In genomic region chr5:28093874-28094273, GRCm38 (mm10) we compare ENCODE assay signal across 8 mouse cellular contexts. TPM values are rescaled to one million over a fixed set of nuclear protein-coding genes. Genes with fewer than 3 reads are reported as not detected.
A peak's percentile ranks its signal among the peaks of the same experiment; 100 is the strongest.
DNase-seq lines count a peak whose midpoint lies in the region; ATAC-seq and TF ChIP-seq lines count a peak whose summit lies in the region.

No protein-coding gene starts in this region.

- no peak overlapping the region for H3K27ac ChIP-seq in embryonic facial prominence, embryonic 10.5 days (replicated peaks)
- no peak overlapping the region for H3K27ac ChIP-seq in heart, embryonic 10.5 days
- no peak overlapping the region for H3K27ac ChIP-seq in kidney, postnatal 0 days
- no peak overlapping the region for H3K27ac ChIP-seq in liver, embryonic 13.5 days
- H3K27ac ChIP-seq in neural tube, embryonic 12.5 days = no peak overlapping the region
- H3K27ac ChIP-seq in stomach, embryonic 16.5 days (ENCODE audit: low read length) = no peak overlapping the region

- TF ChIP-seq CTCF in kidney, postnatal 0 days (IDR thresholded peaks at IDR 0.05; ENCODE audit: low read depth) = peak; percentile 91

- no peaks in the 10 kb centered on the region for H3K9me3 ChIP-seq in embryonic facial prominence, embryonic 10.5 days
- H3K9me3 ChIP-seq in heart, embryonic 10.5 days = no peaks in the 10 kb centered on the region
- H3K9me3 ChIP-seq in kidney, postnatal 0 days (replicated peaks; ENCODE audit: low read length) = no peaks in the 10 kb centered on the region
- no peaks in the 10 kb centered on the region for H3K9me3 ChIP-seq in liver, embryonic 13.5 days (replicated peaks)
- no peaks in the 10 kb centered on the region for H3K9me3 ChIP-seq in neural tube, embryonic 12.5 days
- no peaks in the 10 kb centered on the region for H3K9me3 ChIP-seq in stomach, embryonic 16.5 days (replicated peaks; ENCODE audit: control insufficient read depth, low read length)

- H3K27me3 ChIP-seq in embryonic facial prominence, embryonic 10.5 days (replicated peaks; ENCODE audit: low read depth, poor library complexity, severe bottlenecking) = no peaks in the 10 kb centered on the region
- peaks cover 10% of the 10 kb centered on the region; the same call in 1 of the 2 replicates for H3K27me3 ChIP-seq in heart, embryonic 10.5 days (ENCODE audit: insufficient read depth, poor library complexity, severe bottlenecking)
- H3K27me3 ChIP-seq in kidney, postnatal 0 days (ENCODE audit: insufficient read depth, low read length) = no peaks in the 10 kb centered on the region
- no peaks in the 10 kb centered on the region for H3K27me3 ChIP-seq in liver, embryonic 13.5 days
- no peaks in the 10 kb centered on the region for H3K27me3 ChIP-seq in neural tube, embryonic 12.5 days (replicated peaks)
- no peaks in the 10 kb centered on the region for H3K27me3 ChIP-seq in stomach, embryonic 16.5 days (ENCODE audit: control insufficient read depth, insufficient read depth, low read length)

- DNase-seq in 3T3-L1 (ENCODE audit: low read depth, low spot score) = peak; percentile 82
- peak; percentile 44 for DNase-seq in adrenal gland, adult 8-10 months
- peak; percentile 86 for DNase-seq in embryonic facial prominence, embryonic 10.5 days (ENCODE audit: low spot score)
- DNase-seq in heart, embryonic 10.5 days (ENCODE audit: low spot score) = peak; percentile 83
- DNase-seq in kidney, postnatal 0 days (ENCODE audit: low spot score) = peak; percentile 79
- DNase-seq in liver, embryonic 13.5 days = peak; percentile 49

- no peak overlapping the region for H3K4me3 ChIP-seq in embryonic facial prominence, embryonic 10.5 days
- no peak overlapping the region for H3K4me3 ChIP-seq in heart, embryonic 10.5 days
- H3K4me3 ChIP-seq in kidney, postnatal 0 days (replicated peaks; ENCODE audit: low read depth, low read length) = no peak overlapping the region
- H3K4me3 ChIP-seq in liver, embryonic 13.5 days (replicated peaks) = no peak overlapping the region
- no peak overlapping the region for H3K4me3 ChIP-seq in neural tube, embryonic 12.5 days
- H3K4me3 ChIP-seq in stomach, embryonic 16.5 days (replicated peaks; ENCODE audit: low read length) = no peak overlapping the region

- 24% methylated on average over 4 of the region's 4 CpGs for WGBS in embryonic facial prominence, embryonic 10.5 days
- 21% methylated on average over 4 of the region's 4 CpGs for WGBS in heart, embryonic 10.5 days
- WGBS in kidney, postnatal 0 days = 20% methylated on average over 4 of the region's 4 CpGs
- 21% methylated on average over 4 of the region's 4 CpGs for WGBS in liver, embryonic 13.5 days (ENCODE audit: insufficient replicate concordance)
- WGBS in neural tube, embryonic 12.5 days = 16% methylated on average over 4 of the region's 4 CpGs
- 17% methylated on average over 4 of the region's 4 CpGs for WGBS in stomach, embryonic 16.5 days

- H3K4me1 ChIP-seq in embryonic facial prominence, embryonic 10.5 days = no peaks in the 10 kb centered on the region
- no peaks in the 10 kb centered on the region for H3K4me1 ChIP-seq in heart, embryonic 10.5 days
- no peaks in the 10 kb centered on the region for H3K4me1 ChIP-seq in kidney, postnatal 0 days (replicated peaks; ENCODE audit: insufficient read depth, low read length)
- H3K4me1 ChIP-seq in liver, embryonic 13.5 days (replicated peaks) = no peaks in the 10 kb centered on the region
- H3K4me1 ChIP-seq in neural tube, embryonic 12.5 days = no peaks in the 10 kb centered on the region
- no peaks in the 10 kb centered on the region for H3K4me1 ChIP-seq in stomach, embryonic 16.5 days (ENCODE audit: control insufficient read depth, insufficient read depth, low read length)

- H3K4me2 ChIP-seq in kidney, postnatal 0 days (ENCODE audit: low read length) = no peak overlapping the region
- H3K4me2 ChIP-seq in liver, embryonic 13.5 days = no peak overlapping the region
- no peak overlapping the region for H3K4me2 ChIP-seq in neural tube, embryonic 12.5 days (replicated peaks)
- no peak overlapping the region for H3K4me2 ChIP-seq in stomach, embryonic 16.5 days (ENCODE audit: low read depth, low read length)

- H3K36me3 ChIP-seq in embryonic facial prominence, embryonic 10.5 days (replicated peaks) = no peaks in the 10 kb centered on the region
- H3K36me3 ChIP-seq in heart, embryonic 10.5 days = no peaks in the 10 kb centered on the region
- H3K36me3 ChIP-seq in kidney, postnatal 0 days (ENCODE audit: insufficient read depth, low read length) = no peaks in the 10 kb centered on the region
- no peaks in the 10 kb centered on the region for H3K36me3 ChIP-seq in liver, embryonic 13.5 days
- H3K36me3 ChIP-seq in neural tube, embryonic 12.5 days = no peaks in the 10 kb centered on the region
- no peaks in the 10 kb centered on the region for H3K36me3 ChIP-seq in stomach, embryonic 16.5 days (ENCODE audit: control insufficient read depth, insufficient read depth, low read length)

- no peak for ATAC-seq in kidney, postnatal 0 days (replicated peaks; ENCODE audit: low FRiP score, low read depth)
- ATAC-seq in liver, embryonic 13.5 days (ENCODE audit: low read depth) = 0 out of 2 replicates have a peak, but pooled peaks have one; percentile 23
- 0 out of 2 replicates have a peak, but pooled peaks have one; percentile 21 for ATAC-seq in neural tube, embryonic 12.5 days (ENCODE audit: low FRiP score, low read depth)
- ATAC-seq in stomach, embryonic 16.5 days (ENCODE audit: insufficient read depth, low FRiP score) = 0 out of 2 replicates have a peak, but pooled peaks have one; percentile 33

- H3K9ac ChIP-seq in kidney, postnatal 0 days (ENCODE audit: low read depth, low read length) = no peak overlapping the region
- H3K9ac ChIP-seq in liver, embryonic 13.5 days = no peak overlapping the region
- no peak overlapping the region for H3K9ac ChIP-seq in neural tube, embryonic 12.5 days
- no peak overlapping the region for H3K9ac ChIP-seq in stomach, embryonic 16.5 days (ENCODE audit: low read length)

RNA-seq across cellular contexts. Expression of gene Insig1, which starts 22.7 kb away (rescaled TPM):
- total RNA-seq in adrenal gland, adult 8-10 months (2022) = 100 to 1,000 TPM; 117 to 144 (median 135) TPM
- 88.0 and 88.2 TPM in 2 replicates for polyA plus RNA-seq in embryonic facial prominence, embryonic 10.5 days (2016; fragmentation: Nextera tagmentation; extraction: Ambion mirVana)
- 38.7 and 39.6 TPM in 2 replicates for polyA plus RNA-seq in heart, embryonic 10.5 days (2016; fragmentation: Nextera tagmentation; extraction: Ambion mirVana)
- 44.3 and 48.7 TPM in 2 replicates for polyA plus RNA-seq in kidney, postnatal 0 days (2015; fragmentation: Nextera tagmentation; extraction: Ambion mirVana)
- 43.6 and 48.7 TPM in 2 replicates for polyA plus RNA-seq in liver, embryonic 13.5 days (2015; fragmentation: Nextera tagmentation; extraction: Ambion mirVana)
- 87.3 and 89.3 TPM in 2 replicates for polyA plus RNA-seq in neural tube, embryonic 12.5 days (2016; fragmentation: Nextera tagmentation; extraction: Ambion mirVana)
- 102 and 103 TPM in 2 replicates for polyA plus RNA-seq in stomach, embryonic 16.5 days (2015; fragmentation: Nextera tagmentation; extraction: Ambion mirVana)
